Mouse (Mus musculus): Measurements from ENCODE around the gene Stub1.

GRCm38 (mm10) chr17:25827011-25827410 lies 6.2 kb downstream of the Stub1 start:
- TF ChIP-seq CTCF (conservative IDR thresholded peaks at IDR 0.05; ENCODE audit: low read length) = no peak
- TF ChIP-seq POU5F1 (IDR thresholded peaks at IDR 0.05; ENCODE audit: borderline replicate concordance, low read length) = no peak
- TF ChIP-seq NANOG (IDR thresholded peaks at IDR 0.05; ENCODE audit: borderline replicate concordance, low read length) = no peak
